Mouse (Mus musculus) kidney, adult 9 months (tissue): ENCODE measurements around the gene Tenm3.
"Not testable (repeated sequence)": the region's sequence is repeated elsewhere in the genome, so short reads cannot be mapped to it uniquely, and the experiment has no call there.

Experiments used
- DNase-seq: peaks from one replicate; pipeline ENCODE4 v3.0.0; 2022

The Tenm3 gene

DNA sequence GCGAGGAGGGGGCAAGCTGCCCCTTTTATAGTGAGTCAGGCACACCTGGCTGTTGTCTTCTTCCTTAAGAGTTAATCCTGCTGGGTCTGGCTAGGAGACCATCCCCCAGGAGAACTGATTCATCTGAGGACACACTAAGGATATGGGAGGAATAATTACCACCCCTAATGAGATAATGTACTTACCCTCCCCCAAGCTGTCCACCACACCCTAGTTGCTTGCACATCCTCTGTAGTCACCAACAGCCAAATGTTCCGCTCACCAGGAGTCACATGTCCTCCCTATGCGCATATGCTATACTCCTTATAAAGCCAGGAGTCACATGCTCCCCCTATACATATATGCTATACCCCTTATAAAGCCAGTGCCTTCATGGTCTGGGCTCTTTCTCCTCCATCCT lies 662.8 kb downstream of the Tenm3 start:
- no peak for DNase-seq

DNA sequence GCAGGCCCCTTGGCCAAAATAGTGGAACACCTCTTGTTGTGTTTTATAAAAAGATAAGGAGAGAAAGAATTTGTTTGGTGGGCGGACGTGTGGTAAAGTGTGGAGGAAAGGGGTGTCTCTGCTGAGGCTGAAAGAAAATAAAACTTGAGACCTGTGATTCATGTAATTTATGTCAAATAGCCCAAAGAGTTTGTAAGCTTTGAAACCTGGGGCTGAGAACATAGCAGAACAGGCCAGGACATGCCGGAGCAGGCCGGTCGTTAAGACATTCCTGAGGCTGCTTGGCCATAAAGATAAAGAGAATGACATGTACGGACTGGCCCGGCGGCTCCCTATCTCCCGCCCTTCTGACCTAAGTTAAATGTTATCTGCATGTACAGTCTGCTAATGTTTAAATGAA lies 663.6 kb downstream of the Tenm3 start:
- not testable (repeated sequence) for DNase-seq

- DNase-seq, result no peak
Observed at GRCm38 (mm10) chr8:48178993-48179392, 664.8 kb downstream of the Tenm3 start.

DNA sequence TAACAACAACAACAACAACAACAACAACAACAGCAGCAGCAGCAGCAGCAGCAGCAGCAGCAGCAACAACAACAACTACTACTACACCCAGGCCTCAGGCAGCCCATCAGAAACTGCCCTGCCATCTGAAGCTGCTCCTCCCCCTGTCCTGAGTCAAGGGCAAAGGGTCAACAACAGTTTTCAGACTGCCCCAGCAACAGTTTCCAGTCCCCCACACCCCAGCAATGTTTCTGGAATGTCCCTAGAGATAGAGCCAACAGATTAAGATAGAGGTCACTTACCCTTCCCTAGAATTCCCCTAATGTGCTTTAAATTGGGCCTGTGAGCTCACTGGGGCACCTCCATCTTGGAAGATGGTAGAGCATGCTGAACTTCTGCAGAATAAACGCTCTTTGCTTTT lies 665.9 kb downstream of the Tenm3 start:
- DNase-seq, result no peak
